Mouse (Mus musculus) heart, embryonic 16.5 days (tissue): ENCODE results near the gene Ccdc182. TPM values are rescaled to one million over a fixed set of nuclear protein-coding genes. Genes with fewer than 3 reads are reported as not detected.

Experiments used
- ATAC-seq: fragments of 200-750 bp; cut with Nextera tagmentation; replicated peaks from 2 replicates; pipeline ENCODE4 v1.8.0; 2017; ENCODE audit warnings: moderate number of reproducible peaks; ENCODE audit not compliant: insufficient read depth, low FRiP score; ENCODE audit errors: extremely low read depth
- H3K27ac ChIP-seq: fragments of 300-500 bp; sonication (generic); 2 replicates; pipeline ENCODE4 v1.5.1; 2014; ENCODE audit warnings: mild to moderate bottlenecking, low read length, control low read depth, moderate library complexity
- H3K27me3 ChIP-seq: fragments of 300-500 bp; sonication (generic); 2 replicates; pipeline ENCODE4 v1.6.1; 2014; ENCODE audit warnings: low read length, mixed read lengths; ENCODE audit not compliant: control insufficient read depth, insufficient read depth
- H3K36me3 ChIP-seq: fragments of 300-500 bp; sonication (generic); 2 replicates; pipeline ENCODE4 v1.6.1; 2014; ENCODE audit not compliant: control insufficient read depth, insufficient read depth
- H3K4me1 ChIP-seq: fragments of 300-500 bp; sonication (generic); 2 replicates; pipeline ENCODE4 v1.6.1; 2014; ENCODE audit warnings: low read length, mixed read lengths; ENCODE audit not compliant: control insufficient read depth, insufficient read depth
- H3K4me2 ChIP-seq: fragments of 300-500 bp; sonication (generic); 2 replicates; pipeline ENCODE4 v1.6.1; 2014; ENCODE audit warnings: low read depth, mild to moderate bottlenecking, control low read depth, low read length
- H3K4me3 ChIP-seq: fragments of 300-500 bp; sonication (generic); 2 replicates; pipeline ENCODE4 v1.5.1; 2014; ENCODE audit warnings: mild to moderate bottlenecking, control low read depth, low read length
- H3K9ac ChIP-seq: fragments of 300-500 bp; sonication (generic); 2 replicates; pipeline ENCODE4 v1.6.1; 2014; ENCODE audit warnings: low read length, control low read depth
- H3K9me3 ChIP-seq: fragments of 300-500 bp; sonication (generic); replicated peaks from 2 replicates; pipeline ENCODE4 v1.6.1; 2016; ENCODE audit warnings: low read length; ENCODE audit not compliant: control insufficient read depth
- WGBS: fragments of 180-500 bp; shearing (Covaris S2); extraction: QIAGEN DNeasy Blood & Tissue Kit; methylation state at CpG from one replicate; pipeline ENCODE4 v1.1.7; 2014; 5-methylcytosine and 5-hydroxymethylcytosine counted together
- polyA plus RNA-seq: library from polyadenylated mRNA; unstranded; fragments of >200 nt; fragmentation: Nextera tagmentation; extraction: Ambion mirVana; gene quantifications from 2 replicates; pipeline ENCODE4 v1.2.1, GENCODE M21; 2015

Ccdc182 gene
- polyA plus RNA-seq, 1 experiment from 2014 or later, result not detected

- H3K27ac ChIP-seq, result peak overlapping the region; percentile 60; the same call in 1 of the 2 replicates
- WGBS, result 54% methylated on average over 19 of the region's 19 CpGs
- H3K9me3 ChIP-seq, result peaks cover under 1% of the 10 kb centered on the region
- peaks cover 23% of the 10 kb centered on the region for H3K4me1 ChIP-seq
- peak overlapping the region; percentile 8; the same call in 1 of the 2 replicates for H3K9ac ChIP-seq
- H3K4me2 ChIP-seq, result no peak overlapping the region
- H3K4me3 ChIP-seq, result no peak overlapping the region
- no peaks in the 10 kb centered on the region for H3K27me3 ChIP-seq
- H3K36me3 ChIP-seq, result no peaks in the 10 kb centered on the region
- ATAC-seq, result peak; percentile 69
These were observed 17.1 kb upstream of the Ccdc182 start for GRCm38 (mm10) chr11:88276534-88277308.

- ATAC-seq, result no peak
- Histone ChIP-seq H3K36me3 (no peaks in the 10 kb centered on the region), H3K4me1 (peaks cover 23% of the 10 kb centered on the region), H3K4me3 (no peak overlapping the region), H3K9ac (no peak overlapping the region), H3K4me2 (no peak overlapping the region), H3K27me3 (no peaks in the 10 kb centered on the region), H3K27ac (no peak overlapping the region), H3K9me3 (peaks cover 3% of the 10 kb centered on the region)
- WGBS, result 59% methylated on average over 4 of the region's 4 CpGs
These were observed 14.9 kb upstream of the Ccdc182 start for GRCm38 (mm10) chr11:88279006-88279405.

GRCm38 (mm10) chr11:88280426-88280836 is 13.4 kb upstream of the Ccdc182 start:
- Histone ChIP-seq H3K36me3 (no peaks in the 10 kb centered on the region), H3K4me3 (no peak overlapping the region), H3K27ac (no peak overlapping the region), H3K9me3 (peaks cover 3% of the 10 kb centered on the region), H3K27me3 (no peaks in the 10 kb centered on the region), H3K4me1 (peaks cover 13% of the 10 kb centered on the region), H3K9ac (no peak overlapping the region), H3K4me2 (no peak overlapping the region)
- WGBS, result 43% methylated on average over 8 of the region's 8 CpGs
- ATAC-seq, result no peak

- Histone ChIP-seq H3K9ac (no peak overlapping the region), H3K4me3 (no peak overlapping the region), H3K9me3 (peaks cover 3% of the 10 kb centered on the region), H3K27ac (no peak overlapping the region), H3K4me2 (no peak overlapping the region), H3K27me3 (no peaks in the 10 kb centered on the region), H3K36me3 (no peaks in the 10 kb centered on the region), H3K4me1 (peaks cover 6% of the 10 kb centered on the region)
- ATAC-seq, result no peak
- WGBS, result 75% methylated on average over 8 of the region's 8 CpGs
These were observed 12.3 kb upstream of the Ccdc182 start for GRCm38 (mm10) chr11:88281428-88282119.

- Histone ChIP-seq H3K9ac (no peak overlapping the region), H3K4me1 (peaks cover 3% of the 10 kb centered on the region), H3K36me3 (no peaks in the 10 kb centered on the region), H3K27ac (no peak overlapping the region), H3K27me3 (no peaks in the 10 kb centered on the region), H3K4me2 (no peak overlapping the region), H3K4me3 (no peak overlapping the region), H3K9me3 (peaks cover 3% of the 10 kb centered on the region)
- 97% methylated on average over 2 of the region's 2 CpGs for WGBS
- ATAC-seq, result no peak
These were observed 11.3 kb upstream of the Ccdc182 start for GRCm38 (mm10) chr11:88282516-88282915.

- no peak for ATAC-seq
- Histone ChIP-seq H3K36me3 (no peaks in the 10 kb centered on the region), H3K4me3 (no peak overlapping the region), H3K4me2 (no peak overlapping the region), H3K27me3 (no peaks in the 10 kb centered on the region), H3K9me3 (peaks cover 3% of the 10 kb centered on the region), H3K4me1 (peaks cover 12% of the 10 kb centered on the region), H3K27ac (no peak overlapping the region), H3K9ac (no peak overlapping the region)
- 44% methylated on average over 8 of the region's 8 CpGs for WGBS
These were observed 7.8 kb upstream of the Ccdc182 start for GRCm38 (mm10) chr11:88286019-88286418.

GRCm38 (mm10) chr11:88288400-88288799 is 5.5 kb upstream of the Ccdc182 start:
- H3K4me1 ChIP-seq, result peaks cover 25% of the 10 kb centered on the region
- 32% methylated on average over 11 of the region's 11 CpGs for WGBS
- H3K4me2 ChIP-seq, result peak overlapping the region; percentile 21
- no peak overlapping the region for H3K9ac ChIP-seq
- no peak overlapping the region for H3K4me3 ChIP-seq
- no peaks in the 10 kb centered on the region for H3K36me3 ChIP-seq
- peak; percentile 53; the same call in 1 of the 2 replicates for ATAC-seq
- H3K27me3 ChIP-seq, result no peaks in the 10 kb centered on the region
- H3K27ac ChIP-seq, result no peak overlapping the region
- no peaks in the 10 kb centered on the region for H3K9me3 ChIP-seq

- H3K27me3 ChIP-seq, result no peaks in the 10 kb centered on the region
- 36% methylated on average over 12 of the region's 12 CpGs for WGBS
- no peaks in the 10 kb centered on the region for H3K36me3 ChIP-seq
- no peak overlapping the region for H3K9ac ChIP-seq
- H3K9me3 ChIP-seq, result no peaks in the 10 kb centered on the region
- H3K4me2 ChIP-seq, result peak overlapping the region; percentile 21
- ATAC-seq, result 0 out of 2 replicates have a peak, but pooled peaks have one; percentile 7
- peaks cover 25% of the 10 kb centered on the region for H3K4me1 ChIP-seq
- H3K4me3 ChIP-seq, result no peak overlapping the region
- no peak overlapping the region for H3K27ac ChIP-seq
These were observed 5.0 kb upstream of the Ccdc182 start for GRCm38 (mm10) chr11:88288805-88289340.

- H3K27ac ChIP-seq, result no peak overlapping the region
- peaks cover 2% of the 10 kb centered on the region; the same call in 1 of the 2 replicates for H3K27me3 ChIP-seq
- no peak for ATAC-seq
- WGBS, result 45% methylated on average over 4 of the region's 4 CpGs
- no peaks in the 10 kb centered on the region for H3K36me3 ChIP-seq
- peaks cover 21% of the 10 kb centered on the region for H3K4me1 ChIP-seq
- no peaks in the 10 kb centered on the region for H3K9me3 ChIP-seq
- H3K4me3 ChIP-seq, result no peak overlapping the region
- H3K4me2 ChIP-seq, result no peak overlapping the region
- no peak overlapping the region for H3K9ac ChIP-seq
These were observed 2.6 kb upstream of the Ccdc182 start for GRCm38 (mm10) chr11:88291245-88291644.
